Mouse (Mus musculus) layer of hippocampus, adult 18-20 months (tissue): ENCODE measurements around the gene Pip5k1c. TPM values are rescaled to one million over a fixed set of nuclear protein-coding genes. Genes with fewer than 3 reads are reported as not detected.
A peak's percentile ranks its signal among the peaks of the same experiment; 100 is the strongest.

Source experiments
- DNase-seq, 2 experiments: peaks; one replicate each; pipeline ENCODE4 v3.0.0; 2022; ENCODE audit warnings: low spot score in 2 of 2
- total RNA-seq, 2 experiments: library from RNA; stranded (reverse); gene quantifications; 2 replicates each; pipeline ENCODE4 v1.2.3; 2021

Pip5k1c gene
- total RNA-seq, 2 experiments from 2014 or later, result 303 to 304 TPM

- DNase-seq, result no peak
Observed at GRCm38 (mm10) chr10:81321436-81321835, 28.7 kb downstream of the Pip5k1c start.

DNA sequence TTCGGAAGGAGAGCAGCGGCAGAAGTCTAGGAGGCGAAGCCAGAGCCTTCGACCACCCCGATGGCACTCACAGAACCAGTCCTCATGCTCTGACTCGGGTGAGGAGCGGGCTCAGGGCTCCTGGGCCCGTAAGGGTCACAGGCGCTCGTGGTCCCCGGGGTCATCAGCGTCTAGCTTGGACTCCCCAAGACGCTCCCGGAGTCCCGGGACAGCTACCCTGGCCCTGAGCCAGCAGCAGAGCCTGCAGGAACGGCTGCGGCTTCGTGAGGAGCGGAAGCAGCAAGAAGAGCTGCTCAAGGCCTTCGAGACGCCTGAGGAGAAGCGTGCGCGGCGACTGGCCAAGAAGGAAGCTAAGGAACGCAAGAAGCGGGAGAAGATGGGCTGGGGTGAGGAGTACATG lies 29.7 kb downstream of the Pip5k1c start:
- no peak for DNase-seq

- DNase-seq, result no peak
Observed at GRCm38 (mm10) chr10:81323141-81323775, 30.5 kb downstream of the Pip5k1c start.

GRCm38 (mm10) chr10:81323791-81324530 lies 31.2 kb downstream of the Pip5k1c start:
- no peak for DNase-seq

- no peak for DNase-seq
Observed at GRCm38 (mm10) chr10:81325176-81325575, 32.4 kb downstream of the Pip5k1c start.

DNA sequence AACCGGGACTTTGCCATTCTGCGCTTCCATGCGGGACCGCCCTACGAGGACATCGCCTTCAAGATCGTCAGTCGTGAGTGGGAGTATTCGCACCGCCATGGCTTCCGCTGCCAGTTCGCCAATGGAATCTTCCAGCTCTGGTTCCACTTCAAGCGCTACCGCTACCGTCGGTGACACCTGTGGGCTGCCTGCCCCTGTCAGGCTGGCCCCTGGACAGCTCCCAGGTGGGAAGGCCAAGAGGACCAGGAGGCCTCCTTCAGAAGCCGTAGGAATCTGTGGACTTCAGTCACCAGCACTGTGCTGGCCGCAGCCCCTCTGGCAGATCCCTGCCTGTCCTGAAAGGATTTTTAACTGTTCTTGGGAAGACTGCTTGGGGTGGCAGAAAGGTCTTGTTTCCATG lies 33.0 kb downstream of the Pip5k1c start:
- DNase-seq, result no peak

DNA sequence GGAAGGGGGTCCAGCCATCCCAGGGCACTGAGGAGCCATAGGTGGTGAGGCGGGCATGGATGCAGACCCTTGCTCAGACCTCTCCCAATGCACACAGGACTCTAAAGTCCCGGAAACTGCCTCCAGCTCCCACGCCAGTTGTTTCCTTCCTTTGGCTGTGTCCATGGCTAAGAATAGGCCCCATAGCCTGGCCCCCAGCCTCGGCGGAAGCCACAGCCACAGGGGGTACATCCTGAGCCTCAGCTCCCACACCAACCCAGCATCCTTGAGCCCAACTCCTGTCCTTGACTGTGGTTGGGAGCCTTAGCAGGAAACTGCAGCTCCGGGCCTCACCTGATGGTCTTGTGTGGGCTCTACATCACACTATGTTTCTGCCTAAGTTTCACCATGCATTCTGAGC lies 34.1 kb downstream of the Pip5k1c start:
- DNase-seq, result no peak

DNA sequence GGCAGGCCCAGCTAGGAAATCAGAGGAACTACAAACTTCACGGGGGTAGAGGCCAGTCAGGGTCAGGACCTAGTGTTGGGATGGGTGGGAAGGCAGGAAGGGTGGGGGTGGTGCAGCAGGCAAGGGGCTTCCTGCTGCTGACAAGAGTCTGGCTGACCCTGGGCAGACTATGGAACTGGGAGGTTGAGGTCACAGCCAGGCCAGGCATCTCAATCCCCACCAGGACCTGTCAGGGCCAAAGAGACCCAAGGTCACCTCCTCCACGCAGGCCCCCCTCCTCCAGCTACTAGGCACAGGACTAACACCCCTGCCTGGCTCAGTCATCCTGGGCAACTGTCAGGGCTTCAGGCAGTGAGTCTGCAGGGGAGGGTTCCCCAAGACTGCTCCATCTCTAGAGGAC lies 35.2 kb downstream of the Pip5k1c start:
- no peak for DNase-seq

GRCm38 (mm10) chr10:81328386-81328785 lies 35.6 kb downstream of the Pip5k1c start, which contains the start of gene Tbxa2r:
TSS of gene Tbxa2r (plus strand) at chr10:81328731.
- no peak for DNase-seq

DNA sequence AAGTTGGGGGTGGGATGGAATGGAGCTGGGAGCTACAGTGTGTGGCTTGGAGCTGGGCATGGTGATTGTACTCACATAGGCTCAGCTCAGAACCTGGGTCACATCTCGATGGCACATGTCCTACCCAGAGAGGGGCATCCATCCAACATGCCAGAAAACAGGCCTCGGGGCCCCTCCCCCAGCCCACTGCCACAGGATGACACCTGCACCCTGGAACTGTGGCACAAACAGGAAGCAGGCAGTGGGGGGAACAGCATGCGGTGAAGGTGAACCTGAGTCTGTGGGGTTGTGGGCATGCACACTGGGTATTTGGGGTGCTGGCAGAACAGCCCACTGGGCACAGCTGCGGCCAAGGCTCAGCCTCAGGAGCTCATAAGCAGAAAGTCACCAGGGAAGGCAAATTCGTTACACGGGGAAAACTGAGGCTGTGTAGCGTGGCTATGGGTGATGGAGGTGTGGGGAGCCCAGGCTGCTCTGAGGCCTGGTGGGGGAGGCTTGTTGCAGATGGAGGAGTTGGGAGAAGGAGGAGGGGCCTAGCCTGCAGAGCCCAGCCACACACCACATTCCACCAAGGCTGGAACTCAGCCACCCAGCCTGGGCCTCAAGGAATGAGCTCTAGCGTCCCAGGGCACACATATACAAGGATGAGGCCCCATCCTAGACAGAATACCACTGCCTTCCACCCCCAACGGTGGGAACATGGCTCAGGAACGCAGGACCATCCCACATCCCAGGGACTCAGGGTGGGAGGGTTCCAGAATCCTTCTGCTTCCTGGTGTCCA lies 36.6 kb downstream of the Pip5k1c start:
- DNase-seq, result no peak

- no peak for DNase-seq
Observed at GRCm38 (mm10) chr10:81330007-81330406, 37.2 kb downstream of the Pip5k1c start.

DNA sequence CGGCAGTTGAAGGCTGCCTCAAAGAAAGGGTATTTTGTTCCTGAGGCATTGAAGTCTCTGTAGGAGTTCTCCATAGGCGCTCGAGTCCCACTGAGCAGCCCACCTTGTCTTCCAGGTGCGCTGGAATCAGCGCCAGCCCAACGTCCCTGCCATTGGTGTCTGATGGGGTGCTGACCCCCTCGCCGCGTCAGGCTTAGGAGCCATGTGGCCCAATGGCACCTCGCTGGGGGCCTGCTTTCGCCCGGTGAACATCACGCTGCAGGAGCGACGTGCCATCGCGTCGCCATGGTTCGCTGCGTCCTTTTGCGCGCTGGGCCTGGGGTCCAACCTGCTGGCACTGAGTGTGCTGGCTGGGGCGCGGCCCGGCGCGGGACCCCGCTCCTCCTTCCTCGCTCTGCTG lies 39.5 kb downstream of the Pip5k1c start:
- no peak for DNase-seq

DNA sequence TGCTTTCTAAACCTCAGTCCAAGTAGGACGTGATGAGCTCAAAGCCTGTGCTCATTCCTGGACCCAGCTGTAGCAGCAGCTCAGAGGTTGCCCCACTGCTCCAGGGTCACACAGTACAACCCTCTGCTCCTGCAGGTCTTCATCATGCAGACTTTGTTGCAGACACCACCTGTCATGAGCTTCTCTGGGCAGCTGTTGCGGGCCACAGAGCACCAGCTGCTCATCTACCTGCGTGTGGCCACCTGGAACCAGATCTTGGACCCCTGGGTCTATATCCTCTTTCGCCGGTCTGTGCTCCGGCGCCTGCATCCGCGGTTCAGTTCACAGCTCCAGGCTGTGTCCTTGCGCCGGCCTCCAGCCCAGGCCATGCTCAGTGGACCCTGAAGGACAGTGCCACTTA lies 41.6 kb downstream of the Pip5k1c start:
- no peak for DNase-seq

DNA sequence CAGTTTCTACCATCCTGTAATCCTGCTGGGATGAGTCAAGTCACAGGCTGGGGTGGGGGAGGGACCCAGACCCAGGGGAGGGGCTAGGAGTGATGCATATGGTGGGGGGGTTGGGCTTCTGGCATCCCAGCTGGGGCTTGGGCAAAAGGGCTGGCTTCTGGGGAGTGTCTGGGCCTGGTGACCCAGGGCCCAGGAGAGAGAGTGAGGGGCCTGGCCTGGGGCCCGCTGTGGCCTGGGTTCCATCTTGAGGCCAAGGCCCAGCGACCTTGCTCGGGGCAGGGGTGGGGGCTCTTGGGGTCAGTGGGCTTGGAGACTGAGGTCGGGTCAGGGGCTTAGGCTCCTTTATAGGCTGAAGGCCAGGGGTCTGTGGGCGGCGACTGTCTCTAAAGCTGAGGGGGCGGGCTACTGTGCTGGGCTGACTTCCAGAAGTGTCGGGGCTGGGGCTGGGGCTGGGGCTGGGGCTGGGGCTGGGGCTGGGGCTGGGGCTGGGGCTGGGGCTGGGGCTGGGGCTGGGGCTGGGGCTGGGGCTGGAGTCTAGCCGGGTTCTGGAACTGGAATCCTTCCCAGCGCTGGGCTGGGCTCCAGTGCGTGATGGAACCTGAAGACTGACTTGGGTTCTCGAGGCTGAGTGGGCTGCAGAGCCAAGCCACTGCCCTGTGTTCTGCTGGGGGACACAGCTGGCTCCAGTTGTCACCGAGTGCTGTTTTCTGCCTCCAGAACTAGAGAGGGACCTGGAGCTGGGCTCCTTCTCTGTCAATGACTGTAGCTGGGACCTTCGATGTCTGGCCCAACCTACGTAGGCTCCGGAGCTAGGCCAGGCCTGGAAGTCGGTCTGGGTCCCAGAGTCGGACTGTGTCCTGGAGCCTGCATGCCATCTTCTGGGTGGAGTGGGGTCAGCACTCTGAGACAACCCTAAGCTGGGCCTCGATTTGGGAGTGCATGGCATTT lies 42.9 kb downstream of the Pip5k1c start:
- DNase-seq, result no peak

DNA sequence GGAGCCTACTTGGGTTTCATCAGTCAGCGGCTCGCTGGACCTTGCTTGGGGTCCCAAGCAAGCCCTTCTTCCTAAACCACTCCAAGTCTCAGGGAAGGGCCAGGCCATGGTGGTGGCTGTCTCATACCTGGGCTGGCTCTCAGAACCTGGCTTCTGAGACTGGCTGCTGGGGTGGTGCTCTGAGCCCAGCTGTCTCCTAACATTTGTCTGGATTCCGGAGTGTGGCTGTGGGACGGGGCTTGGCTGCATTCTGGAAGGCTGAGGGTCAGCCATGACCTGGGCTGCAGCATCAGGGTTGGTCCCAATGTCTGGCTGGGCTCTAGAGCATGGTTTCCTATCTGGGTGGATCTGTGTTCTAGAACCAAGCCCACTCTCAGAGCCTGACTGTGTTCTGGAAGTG lies 43.8 kb downstream of the Pip5k1c start:
- no peak for DNase-seq

GRCm38 (mm10) chr10:81340551-81341332 lies 48.0 kb downstream of the Pip5k1c start:
- no peak for DNase-seq

- DNase-seq, result peak in 1 of 2 experiments; percentile 67
Observed at GRCm38 (mm10) chr10:81341333-81341949, 48.7 kb downstream of the Pip5k1c start.

DNA sequence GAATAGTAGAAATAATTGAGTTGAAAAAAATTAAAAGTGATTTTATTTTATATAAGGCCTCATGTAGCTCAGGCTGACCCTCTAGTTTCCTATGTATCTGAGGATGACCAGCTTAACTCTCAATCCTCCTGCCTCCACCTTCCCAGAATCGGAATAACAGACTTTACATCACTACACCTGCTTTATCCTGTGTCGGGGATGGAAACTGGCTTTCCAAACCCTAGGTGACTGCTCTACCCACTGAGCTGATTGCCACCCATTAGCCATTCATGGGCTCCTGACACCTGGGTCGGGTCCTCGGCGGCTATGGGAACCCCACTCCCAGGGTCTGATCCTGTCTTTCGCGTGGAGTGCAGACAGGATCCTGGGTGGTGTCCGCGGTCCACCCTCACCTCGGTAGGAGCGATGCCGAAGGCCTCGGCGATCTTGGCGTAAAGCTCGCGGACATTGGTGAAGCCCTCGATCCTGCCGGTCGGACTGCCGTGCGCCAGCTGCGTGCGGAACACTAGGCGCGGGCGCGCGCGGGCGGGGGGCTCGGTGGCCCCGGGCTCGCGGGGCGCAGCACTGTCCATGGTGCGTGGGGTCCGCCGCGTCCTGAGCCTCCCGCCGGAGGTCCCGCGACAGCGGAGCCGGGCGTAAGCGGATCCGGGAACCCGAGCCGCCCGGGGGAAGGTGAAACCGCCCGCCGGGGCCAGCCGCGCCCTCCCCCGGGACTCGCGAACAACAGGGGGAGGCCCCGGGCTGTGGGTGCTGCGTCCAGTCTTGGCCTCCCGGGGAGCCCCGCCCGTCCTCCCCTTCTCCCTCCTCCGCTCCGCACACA lies 50.1 kb downstream of the Pip5k1c start, which contains the start of gene Gipc3:
Gene Gipc3, minus strand, starts transcription at position 581 of the 820 bp plus-strand sequence.
- DNase-seq, result no peak
